Mouse (Mus musculus) midbrain, embryonic 11.5 days (tissue): ENCODE measurements around the gene Plekha5. TPM values are rescaled to one million over a fixed set of nuclear protein-coding genes. Genes with fewer than 3 reads are reported as not detected.
"Not testable (repeated sequence)": the region's sequence is repeated elsewhere in the genome, so short reads cannot be mapped to it uniquely, and the experiment has no call there.

Experiments
- ATAC-seq: fragments of 200-750 bp; cut with Nextera tagmentation; 2 replicates; pipeline ENCODE4 v1.8.0; 2017; ENCODE audit warnings: moderate TSS enrichment, moderate library complexity; ENCODE audit not compliant: low FRiP score
- DNase-seq: peaks from one replicate; pipeline ENCODE4 v3.0.0; 2015; ENCODE audit warnings: low spot score; ENCODE audit errors: missing footprints
- H3K27ac ChIP-seq: fragments of 300-500 bp; sonication (generic); 2 replicates; pipeline ENCODE4 v1.5.1; 2014; ENCODE audit warnings: low read depth, low read length
- H3K27me3 ChIP-seq: fragments of 300-500 bp; sonication (generic); 2 replicates; pipeline ENCODE4 v1.6.1; 2014; ENCODE audit warnings: mild to moderate bottlenecking, low read length, moderate library complexity, mixed read lengths; ENCODE audit not compliant: control insufficient read depth, insufficient read depth
- H3K36me3 ChIP-seq: fragments of 300-500 bp; sonication (generic); 2 replicates; pipeline ENCODE4 v1.6.1; 2014; ENCODE audit warnings: mild to moderate bottlenecking, low read length, moderate library complexity, mixed read lengths; ENCODE audit not compliant: control insufficient read depth, insufficient read depth
- H3K4me1 ChIP-seq: fragments of 300-500 bp; sonication (generic); 2 replicates; pipeline ENCODE4 v1.6.1; 2014; ENCODE audit warnings: low read length; ENCODE audit not compliant: control insufficient read depth, insufficient read depth
- H3K4me2 ChIP-seq: fragments of 300-500 bp; sonication (generic); 2 replicates; pipeline ENCODE4 v1.6.1; 2014; ENCODE audit warnings: mild to moderate bottlenecking, moderate library complexity
- H3K4me3 ChIP-seq: fragments of 300-500 bp; sonication (generic); 2 replicates; pipeline ENCODE4 v1.5.1; 2014; ENCODE audit warnings: low read depth, low read length
- H3K9ac ChIP-seq: fragments of 300-500 bp; sonication (generic); 2 replicates; pipeline ENCODE4 v1.6.1; 2014; ENCODE audit warnings: low read length
- H3K9me3 ChIP-seq: fragments of 300-500 bp; sonication (generic); 2 replicates; pipeline ENCODE4 v1.6.1; 2016; ENCODE audit warnings: low read length; ENCODE audit not compliant: control insufficient read depth
- WGBS: fragments of 180-500 bp; shearing (Covaris S2); extraction: QIAGEN DNeasy Blood & Tissue Kit; methylation state at CpG from one replicate; pipeline ENCODE4 v1.1.7; 2014; 5-methylcytosine and 5-hydroxymethylcytosine counted together
- polyA plus RNA-seq: library from polyadenylated mRNA; unstranded; fragments of >200 nt; fragmentation: Nextera tagmentation; extraction: Ambion mirVana; gene quantifications from 2 replicates; pipeline ENCODE4 v1.2.1, GENCODE M21; 2014

Plekha5 gene
- polyA plus RNA-seq, 1 experiment from 2014 or later: 56.9 TPM

DNA sequence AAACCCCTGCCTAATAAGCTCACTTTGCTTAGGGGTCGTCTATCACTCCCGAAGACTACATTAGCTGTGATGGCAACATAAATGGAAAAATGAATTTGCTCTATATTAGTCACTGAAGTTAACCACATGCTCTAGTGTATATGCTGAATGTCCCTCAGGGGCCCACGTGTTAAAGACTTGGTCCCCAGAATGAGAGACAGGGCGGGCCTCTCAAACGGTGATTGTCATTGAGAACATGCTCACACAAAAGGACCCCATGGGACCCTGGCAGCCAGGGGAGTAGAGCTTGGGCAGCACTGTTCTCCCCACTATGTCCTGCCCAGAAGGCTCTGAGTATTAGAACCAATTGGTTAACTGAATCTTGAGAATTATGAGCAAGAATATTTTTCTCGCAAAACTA, 97.1 kb downstream of the Plekha5 start:
- WGBS: 57% methylated on average over 6 of the region's 6 CpGs
- H3K4me3 ChIP-seq: no peak overlapping the region
- ATAC-seq (no peak), DNase-seq (no peak)
- no peak overlapping the region for H3K9ac ChIP-seq
- no peak overlapping the region for H3K27ac ChIP-seq
- 0 out of 2 replicates have a peak, but pooled peaks cover 3% of the 10 kb centered on the region for H3K36me3 ChIP-seq
- no peaks in the 10 kb centered on the region for H3K9me3 ChIP-seq
- peaks cover 16% of the 10 kb centered on the region for H3K4me1 ChIP-seq
- H3K4me2 ChIP-seq: no peak overlapping the region
- H3K27me3 ChIP-seq: no peaks in the 10 kb centered on the region

DNA sequence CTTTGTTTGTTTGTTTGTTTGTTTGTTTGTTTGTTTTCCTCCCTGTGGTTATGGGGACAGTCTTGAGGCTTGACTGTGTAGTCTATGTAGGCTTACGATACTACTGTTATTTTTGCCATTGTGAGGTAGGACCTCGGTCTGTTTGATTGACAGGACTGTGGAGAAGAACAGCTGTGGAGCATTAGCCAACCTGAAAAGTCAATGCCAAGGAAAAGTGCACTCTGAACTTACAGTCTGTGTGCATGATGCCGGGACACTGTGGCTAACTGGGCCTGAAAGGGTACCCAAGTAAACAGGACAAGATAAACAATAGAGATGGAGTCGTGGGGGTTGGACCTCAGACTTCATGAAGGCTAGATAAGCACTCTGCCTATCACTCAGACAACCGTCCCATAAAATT, 98.0 kb downstream of the Plekha5 start:
- DNase-seq (no peak), ATAC-seq (no peak)
- no peak overlapping the region for H3K9ac ChIP-seq
- H3K4me3 ChIP-seq: no peak overlapping the region
- H3K27me3 ChIP-seq: no peaks in the 10 kb centered on the region
- H3K36me3 ChIP-seq: 0 out of 2 replicates have a peak, but pooled peaks cover 3% of the 10 kb centered on the region
- no peak overlapping the region for H3K4me2 ChIP-seq
- peaks cover 16% of the 10 kb centered on the region for H3K4me1 ChIP-seq
- H3K27ac ChIP-seq: no peak overlapping the region
- H3K9me3 ChIP-seq: no peaks in the 10 kb centered on the region
- 71% methylated on average over 5 of the region's 5 CpGs for WGBS

DNA sequence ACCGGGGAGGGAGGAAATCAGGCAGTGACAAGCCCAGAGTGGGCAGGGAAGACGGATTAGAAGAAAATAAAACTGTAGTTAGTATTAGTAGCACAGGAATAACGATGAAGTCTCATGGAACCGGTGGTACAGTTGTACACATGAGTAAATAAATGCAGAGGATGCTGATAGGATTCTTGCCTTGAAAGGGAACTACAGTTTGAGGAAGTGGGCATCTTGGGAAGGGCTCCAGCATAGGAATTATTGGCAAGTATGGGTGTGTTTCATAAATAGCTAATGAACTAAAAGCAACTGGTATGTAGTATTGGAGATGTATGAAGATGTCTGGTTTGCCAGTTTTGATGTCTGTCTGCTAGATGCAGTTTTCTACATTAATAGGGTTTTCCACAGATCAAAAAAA, 99.7 kb downstream of the Plekha5 start:
- H3K36me3 ChIP-seq: peaks cover 7% of the 10 kb centered on the region
- ATAC-seq (no peak), DNase-seq (no peak)
- 87% methylated on average over 4 of the region's 4 CpGs for WGBS
- H3K4me1 ChIP-seq: peaks cover 16% of the 10 kb centered on the region
- no peak overlapping the region for H3K27ac ChIP-seq
- H3K4me3 ChIP-seq: no peak overlapping the region
- H3K27me3 ChIP-seq: no peaks in the 10 kb centered on the region
- H3K9ac ChIP-seq: no peak overlapping the region
- no peaks in the 10 kb centered on the region for H3K9me3 ChIP-seq
- no peak overlapping the region for H3K4me2 ChIP-seq

DNA sequence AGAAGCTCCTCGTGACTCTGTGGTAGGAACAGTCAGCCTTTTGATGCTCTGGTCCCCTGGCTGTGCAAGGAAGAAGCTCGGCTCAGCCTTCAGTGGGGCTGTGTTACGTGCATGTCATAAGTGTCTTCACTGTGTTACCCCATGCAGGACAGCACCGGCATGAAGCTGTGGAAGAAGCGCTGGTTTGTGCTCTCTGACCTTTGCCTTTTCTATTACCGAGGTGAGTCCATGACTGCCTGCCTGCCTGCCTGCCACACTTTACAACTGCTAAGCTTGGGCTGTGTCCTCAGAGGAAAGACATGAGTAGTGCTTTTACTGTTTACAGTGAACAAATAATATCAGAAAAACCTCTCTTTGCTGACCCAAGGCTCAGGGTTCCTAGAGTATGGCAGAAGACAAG, 104.6 kb downstream of the Plekha5 start:
- Histone ChIP-seq H3K9ac (no peak overlapping the region), H3K36me3 (peaks cover 12% of the 10 kb centered on the region), H3K4me2 (no peak overlapping the region), H3K4me3 (no peak overlapping the region), H3K27me3 (no peaks in the 10 kb centered on the region), H3K4me1 (no peaks in the 10 kb centered on the region), H3K27ac (no peak overlapping the region), H3K9me3 (no peaks in the 10 kb centered on the region)
- ATAC-seq (no peak), DNase-seq (no peak)
- 88% methylated on average over 6 of the region's 6 CpGs for WGBS

DNA sequence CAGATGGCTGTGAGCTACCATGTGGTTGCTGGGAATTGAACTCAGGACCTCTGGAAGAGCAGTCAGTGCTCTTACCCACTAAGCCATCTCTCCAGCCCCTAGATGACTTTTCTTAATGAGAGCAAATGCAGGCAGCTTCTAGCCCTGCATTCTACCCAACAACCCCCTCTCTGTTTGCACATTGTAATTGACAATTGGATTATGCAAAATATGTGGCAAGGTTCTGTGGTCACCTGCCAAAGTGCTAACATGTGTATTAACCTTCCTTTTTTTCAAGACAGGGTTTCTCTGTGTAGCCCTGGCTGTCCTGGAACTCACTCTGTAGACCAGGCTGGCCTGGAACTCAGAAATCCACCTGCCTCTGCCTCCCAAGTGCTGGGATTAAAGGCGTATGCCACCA, 109.0 kb downstream of the Plekha5 start:
- H3K4me1 ChIP-seq: not testable (repeated sequence)
- 86% methylated on average over 1 of the region's 1 CpGs for WGBS

DNA sequence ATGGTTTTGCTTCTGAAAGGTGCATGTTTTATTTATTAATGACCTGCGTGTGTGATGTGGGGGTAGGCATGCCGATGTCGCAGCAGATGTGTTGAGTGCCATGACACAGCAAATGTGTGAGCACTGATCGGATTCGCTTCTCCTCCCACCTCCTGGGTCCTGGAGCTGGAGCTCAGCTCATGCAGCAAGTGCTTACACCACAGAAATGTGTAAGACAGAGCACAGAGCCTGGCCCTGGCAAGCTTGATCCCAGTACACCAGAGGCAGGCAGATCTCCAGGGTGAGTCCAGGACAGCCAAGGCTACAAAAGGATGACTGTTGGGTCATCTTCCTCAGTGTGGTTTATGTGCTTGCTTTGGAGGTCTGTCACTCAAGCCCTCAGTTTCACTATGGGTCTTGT, 109.8 kb downstream of the Plekha5 start:
- no peaks in the 10 kb centered on the region for H3K4me1 ChIP-seq
- H3K9ac ChIP-seq: no peak overlapping the region
- H3K4me3 ChIP-seq: no peak overlapping the region
- DNase-seq (no peak), ATAC-seq (no peak)
- H3K27ac ChIP-seq: no peak overlapping the region
- no peak overlapping the region for H3K4me2 ChIP-seq
- peaks cover 12% of the 10 kb centered on the region for H3K36me3 ChIP-seq
- WGBS: 95% methylated on average over 5 of the region's 5 CpGs
- no peaks in the 10 kb centered on the region for H3K9me3 ChIP-seq
- H3K27me3 ChIP-seq: no peaks in the 10 kb centered on the region

More for the DNA sequence above, 109.0 kb downstream of the Plekha5 start:
- DNase-seq, H3K9me3 ChIP-seq, H3K4me3 ChIP-seq, H3K27me3 ChIP-seq, H3K9ac ChIP-seq, ATAC-seq, H3K27ac ChIP-seq, H3K4me2 ChIP-seq: not testable (repeated sequence)
- peaks cover 14% of the 10 kb centered on the region for H3K36me3 ChIP-seq

DNA sequence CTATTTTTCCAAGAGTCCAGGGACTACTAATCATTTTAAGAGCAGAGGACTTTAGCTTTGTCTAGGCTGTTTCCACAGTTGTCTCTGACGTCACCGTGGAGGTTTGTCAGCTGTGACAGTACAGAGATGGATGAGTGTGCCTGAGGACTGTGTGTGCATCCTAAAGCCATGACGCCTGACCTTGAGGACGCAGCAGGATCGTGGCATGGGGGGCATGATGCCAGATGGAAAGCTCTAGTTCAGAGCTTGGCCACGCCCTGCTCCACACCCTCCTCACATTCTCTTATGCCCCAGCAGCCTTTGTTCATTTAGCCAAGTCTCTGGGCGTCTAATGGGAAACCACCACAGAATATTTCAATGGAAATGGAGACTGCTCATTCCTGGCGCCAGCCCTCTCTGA, 111.7 kb downstream of the Plekha5 start:
- DNase-seq (no peak), ATAC-seq (no peak)
- no peaks in the 10 kb centered on the region for H3K4me1 ChIP-seq
- H3K4me3 ChIP-seq: no peak overlapping the region
- no peak overlapping the region for H3K27ac ChIP-seq
- H3K9me3 ChIP-seq: no peaks in the 10 kb centered on the region
- 88% methylated on average over 8 of the region's 8 CpGs for WGBS
- no peak overlapping the region for H3K9ac ChIP-seq
- H3K36me3 ChIP-seq: peaks cover 10% of the 10 kb centered on the region
- no peak overlapping the region for H3K4me2 ChIP-seq
- no peaks in the 10 kb centered on the region for H3K27me3 ChIP-seq

DNA sequence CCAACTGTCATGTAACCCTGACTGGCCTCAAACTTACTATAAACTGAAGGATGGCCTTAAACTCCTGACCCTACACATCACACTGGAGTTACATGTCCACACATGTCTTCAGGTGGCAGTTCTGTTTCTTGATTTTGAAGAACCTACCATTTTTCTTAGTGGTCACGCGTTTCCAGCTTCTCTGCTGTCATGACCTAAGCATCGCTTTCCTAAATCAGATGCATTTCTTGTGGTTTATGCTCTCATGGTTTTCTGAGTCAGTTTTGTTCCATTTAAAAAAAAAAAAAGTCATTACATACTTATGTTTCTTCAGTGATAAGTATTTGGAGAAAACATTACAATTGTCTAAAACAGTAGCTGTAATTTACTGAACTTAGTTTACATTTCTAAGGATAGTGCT, 118.1 kb downstream of the Plekha5 start:
- no peaks in the 10 kb centered on the region for H3K27me3 ChIP-seq
- no peak overlapping the region for H3K9ac ChIP-seq
- no peaks in the 10 kb centered on the region for H3K4me1 ChIP-seq
- peaks cover 14% of the 10 kb centered on the region for H3K36me3 ChIP-seq
- H3K27ac ChIP-seq: no peak overlapping the region
- no peak for ATAC-seq
- no peak for DNase-seq
- no peak overlapping the region for H3K4me2 ChIP-seq
- H3K9me3 ChIP-seq: no peaks in the 10 kb centered on the region
- no peak overlapping the region for H3K4me3 ChIP-seq
- 94% methylated on average over 3 of the region's 3 CpGs for WGBS

DNA sequence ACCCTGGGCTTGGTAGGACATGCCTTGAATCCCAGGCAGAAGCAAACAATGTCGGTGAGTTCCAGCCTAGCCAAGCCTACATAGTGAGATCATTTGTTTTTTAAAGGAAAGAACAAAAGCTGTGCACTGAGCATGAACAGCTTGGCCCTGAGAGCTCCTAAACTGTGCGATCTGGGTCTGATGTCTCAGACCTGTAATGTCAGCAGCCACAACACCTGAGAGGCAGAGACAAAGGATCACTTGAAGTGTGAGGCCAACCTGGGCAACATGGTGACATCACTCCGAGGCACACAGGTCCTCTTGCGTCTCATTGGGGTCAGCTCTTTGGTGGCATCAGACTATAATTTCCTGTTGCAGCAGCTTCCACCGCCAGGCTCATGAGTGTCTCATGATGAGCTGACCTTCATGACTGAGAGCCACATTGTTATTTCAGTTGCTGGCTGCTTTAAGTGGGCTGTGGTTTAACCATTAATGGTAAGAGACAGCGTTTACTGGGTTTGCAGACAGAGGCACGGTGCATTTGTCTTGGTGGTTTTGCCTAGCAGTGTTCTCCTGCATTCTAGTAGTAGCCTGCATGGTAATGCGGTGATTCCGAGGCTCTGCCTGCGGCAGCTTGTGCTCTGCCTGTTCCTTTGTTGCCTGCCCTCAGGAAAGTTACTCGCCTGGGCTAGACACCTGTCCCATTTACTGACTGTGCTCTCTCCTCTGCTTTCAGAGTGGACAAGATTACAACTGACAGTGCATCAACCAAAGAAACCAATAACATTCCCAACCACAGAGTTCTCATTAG, 119.3 kb downstream of the Plekha5 start:
- Histone ChIP-seq H3K9me3 (no peaks in the 10 kb centered on the region), H3K4me2 (no peak overlapping the region), H3K27ac (no peak overlapping the region), H3K4me1 (no peaks in the 10 kb centered on the region), H3K27me3 (no peaks in the 10 kb centered on the region), H3K9ac (no peak overlapping the region), H3K36me3 (peaks cover 14% of the 10 kb centered on the region), H3K4me3 (no peak overlapping the region)
- 88% methylated on average over 11 of the region's 11 CpGs for WGBS
- DNase-seq: no peak
- no peak for ATAC-seq
